Mouse (Mus musculus): ENCODE measurements around the gene Snx25. TPM values are rescaled to one million over a fixed set of nuclear protein-coding genes. Genes with fewer than 3 reads are reported as not detected.

Snx25 gene
- polyA plus RNA-seq, 1 experiment = 10.8 TPM

GRCm38 (mm10) chr8:46103434-46103833 is 48.5 kb downstream of the Snx25 start:
- TF ChIP-seq POLR2A (IDR thresholded peaks at IDR 0.05; ENCODE audit: borderline replicate concordance, low read depth, low read length) = no peak
- no peak for TF ChIP-seq CTCF (IDR thresholded peaks at IDR 0.05; ENCODE audit: low read depth, low read length)
- H3K27ac ChIP-seq (ENCODE audit: insufficient read depth, low read depth, low read length) = no peak overlapping the region
- H3K4me3 ChIP-seq (ENCODE audit: insufficient read depth, low read length) = no peak overlapping the region
- no peaks in the 10 kb centered on the region for H3K4me1 ChIP-seq (ENCODE audit: control insufficient read depth, insufficient read depth, low read length)

GRCm38 (mm10) chr8:46092667-46093360 is 59.1 kb downstream of the Snx25 start:
- Histone ChIP-seq H3K4me3 (ENCODE audit: insufficient read depth, low read length) (no peak overlapping the region), H3K4me1 (ENCODE audit: control insufficient read depth, insufficient read depth, low read length) (no peaks in the 10 kb centered on the region), H3K27ac (ENCODE audit: insufficient read depth, low read depth, low read length) (no peak overlapping the region)
- no peak for TF ChIP-seq CTCF (IDR thresholded peaks at IDR 0.05; ENCODE audit: low read depth, low read length)
- no peak for TF ChIP-seq POLR2A (IDR thresholded peaks at IDR 0.05; ENCODE audit: borderline replicate concordance, low read depth, low read length)

GRCm38 (mm10) chr8:46083141-46083540 is 68.8 kb downstream of the Snx25 start:
- Histone ChIP-seq H3K27ac (ENCODE audit: insufficient read depth, low read depth, low read length) (no peak overlapping the region), H3K4me1 (ENCODE audit: control insufficient read depth, insufficient read depth, low read length) (peaks cover 9% of the 10 kb centered on the region), H3K4me3 (ENCODE audit: insufficient read depth, low read length) (no peak overlapping the region)
- TF ChIP-seq CTCF (IDR thresholded peaks at IDR 0.05; ENCODE audit: low read depth, low read length) = no peak
- no peak for TF ChIP-seq POLR2A (IDR thresholded peaks at IDR 0.05; ENCODE audit: borderline replicate concordance, low read depth, low read length)

- Histone ChIP-seq H3K27ac (ENCODE audit: insufficient read depth, low read depth, low read length) (no peak overlapping the region), H3K4me3 (ENCODE audit: insufficient read depth, low read length) (no peak overlapping the region), H3K4me1 (ENCODE audit: control insufficient read depth, insufficient read depth, low read length) (peaks cover 11% of the 10 kb centered on the region)
- no peak for TF ChIP-seq POLR2A (IDR thresholded peaks at IDR 0.05; ENCODE audit: borderline replicate concordance, low read depth, low read length)
- no peak for TF ChIP-seq CTCF (IDR thresholded peaks at IDR 0.05; ENCODE audit: low read depth, low read length)
These were observed 70.9 kb downstream of the Snx25 start for GRCm38 (mm10) chr8:46081030-46081429.

- Histone ChIP-seq H3K27ac (ENCODE audit: insufficient read depth, low read depth, low read length) (peak overlapping the region; percentile 28; the same call in 1 of the 2 replicates), H3K4me1 (ENCODE audit: control insufficient read depth, insufficient read depth, low read length) (peaks cover 13% of the 10 kb centered on the region), H3K4me3 (ENCODE audit: insufficient read depth, low read length) (no peak overlapping the region)
- TF ChIP-seq CTCF (IDR thresholded peaks at IDR 0.05; ENCODE audit: low read depth, low read length) = no peak
- no peak for TF ChIP-seq POLR2A (IDR thresholded peaks at IDR 0.05; ENCODE audit: borderline replicate concordance, low read depth, low read length)
These were observed 73.1 kb downstream of the Snx25 start for GRCm38 (mm10) chr8:46078866-46079265.

- no peak overlapping the region for H3K27ac ChIP-seq (ENCODE audit: insufficient read depth, low read depth, low read length)
These were observed 76.7 kb downstream of the Snx25 start for GRCm38 (mm10) chr8:46075223-46075622.

GRCm38 (mm10) chr8:46073540-46074140 is 78.3 kb downstream of the Snx25 start:
- no peak for TF ChIP-seq CTCF (IDR thresholded peaks at IDR 0.05; ENCODE audit: low read depth, low read length)
- TF ChIP-seq POLR2A (IDR thresholded peaks at IDR 0.05; ENCODE audit: borderline replicate concordance, low read depth, low read length) = no peak
- H3K4me1 ChIP-seq (ENCODE audit: control insufficient read depth, insufficient read depth, low read length) = peaks cover 9% of the 10 kb centered on the region
- H3K27ac ChIP-seq (ENCODE audit: insufficient read depth, low read depth, low read length) = no peak overlapping the region
- H3K4me3 ChIP-seq (ENCODE audit: insufficient read depth, low read length) = no peak overlapping the region

More at GRCm38 (mm10) chr8:46075223-46075622, 76.7 kb downstream of the Snx25 start:
- no peak for TF ChIP-seq CTCF (IDR thresholded peaks at IDR 0.05; ENCODE audit: low read depth, low read length)
- TF ChIP-seq POLR2A (IDR thresholded peaks at IDR 0.05; ENCODE audit: borderline replicate concordance, low read depth, low read length) = no peak
- H3K4me3 ChIP-seq (ENCODE audit: insufficient read depth, low read length) = no peak overlapping the region
- peaks cover 13% of the 10 kb centered on the region for H3K4me1 ChIP-seq (ENCODE audit: control insufficient read depth, insufficient read depth, low read length)

- H3K4me3 ChIP-seq (ENCODE audit: insufficient read depth, low read length) = no peak overlapping the region
- TF ChIP-seq POLR2A (IDR thresholded peaks at IDR 0.05; ENCODE audit: borderline replicate concordance, low read depth, low read length) (no peak), CTCF (IDR thresholded peaks at IDR 0.05; ENCODE audit: low read depth, low read length) (no peak)
- H3K27ac ChIP-seq (ENCODE audit: insufficient read depth, low read depth, low read length) = no peak overlapping the region
- H3K4me1 ChIP-seq (ENCODE audit: control insufficient read depth, insufficient read depth, low read length) = peaks cover 7% of the 10 kb centered on the region
These were observed 79.2 kb downstream of the Snx25 start for GRCm38 (mm10) chr8:46072798-46073197.

- no peak overlapping the region for H3K27ac ChIP-seq (ENCODE audit: insufficient read depth, low read depth, low read length)
- TF ChIP-seq POLR2A (IDR thresholded peaks at IDR 0.05; ENCODE audit: borderline replicate concordance, low read depth, low read length) (no peak), CTCF (IDR thresholded peaks at IDR 0.05; ENCODE audit: low read depth, low read length) (no peak)
- no peaks in the 10 kb centered on the region for H3K4me1 ChIP-seq (ENCODE audit: control insufficient read depth, insufficient read depth, low read length)
- H3K4me3 ChIP-seq (ENCODE audit: insufficient read depth, low read length) = no peak overlapping the region
These were observed 111.7 kb downstream of the Snx25 start for GRCm38 (mm10) chr8:46040260-46040659.

- no peaks in the 10 kb centered on the region for H3K4me1 ChIP-seq (ENCODE audit: control insufficient read depth, insufficient read depth, low read length)
- H3K27ac ChIP-seq (ENCODE audit: insufficient read depth, low read depth, low read length) = no peak overlapping the region
- H3K4me3 ChIP-seq (ENCODE audit: insufficient read depth, low read length) = no peak overlapping the region
- TF ChIP-seq CTCF (IDR thresholded peaks at IDR 0.05; ENCODE audit: low read depth, low read length) = no peak
- TF ChIP-seq POLR2A (IDR thresholded peaks at IDR 0.05; ENCODE audit: borderline replicate concordance, low read depth, low read length) = no peak
These were observed 112.3 kb downstream of the Snx25 start for GRCm38 (mm10) chr8:46039666-46040065.
